Mouse (Mus musculus) cerebellum, adult 9-10 months (tissue): ENCODE measurements around the gene Cadm1.

ENCODE experiments used
- DNase-seq: peaks from one replicate; pipeline ENCODE4 v3.0.0; 2022

Gene Cadm1

GRCm38 (mm10) chr9:47529602-47530450, at the start of gene Cadm1:
Cadm1 (plus strand) TSS chr9:47530173.
- peak; percentile 99 for DNase-seq

- no peak for DNase-seq
Measured at GRCm38 (mm10) chr9:47484506-47484905, 45.5 kb upstream of the Cadm1 start.

GRCm38 (mm10) chr9:47485186-47485585, 44.8 kb upstream of the Cadm1 start:
- no peak for DNase-seq

GRCm38 (mm10) chr9:47499761-47500160, 30.2 kb upstream of the Cadm1 start:
- peak; percentile 52 for DNase-seq

- no peak for DNase-seq
Measured at GRCm38 (mm10) chr9:47505956-47506355, 24.0 kb upstream of the Cadm1 start.

GRCm38 (mm10) chr9:47506876-47507275, 23.1 kb upstream of the Cadm1 start:
- DNase-seq: no peak

- DNase-seq: no peak
Measured at GRCm38 (mm10) chr9:47508109-47508508, 21.9 kb upstream of the Cadm1 start.

- DNase-seq: no peak
Measured at GRCm38 (mm10) chr9:47512521-47512920, 17.5 kb upstream of the Cadm1 start.

- DNase-seq: no peak
Measured at GRCm38 (mm10) chr9:47514318-47514717, 15.7 kb upstream of the Cadm1 start.

- no peak for DNase-seq
Measured at GRCm38 (mm10) chr9:47516238-47516637, 13.7 kb upstream of the Cadm1 start.

- DNase-seq: peak; percentile 16
Measured at GRCm38 (mm10) chr9:47527290-47527689, 2.7 kb upstream of the Cadm1 start.

- peak; percentile 18 for DNase-seq
Measured at GRCm38 (mm10) chr9:47527741-47528140, 2.2 kb upstream of the Cadm1 start.

- peak; percentile 39 for DNase-seq
Measured at GRCm38 (mm10) chr9:47529182-47529581, 791 bp upstream of the Cadm1 start.

GRCm38 (mm10) chr9:47530544-47530921, 560 bp downstream of the Cadm1 start:
- no peak for DNase-seq

GRCm38 (mm10) chr9:47530922-47531850, 1.2 kb downstream of the Cadm1 start:
- peak; percentile 83 for DNase-seq

GRCm38 (mm10) chr9:47532215-47532865, 2.4 kb downstream of the Cadm1 start:
- peak; percentile 55 for DNase-seq

- peak; percentile 28 for DNase-seq
Measured at GRCm38 (mm10) chr9:47533461-47533860, 3.5 kb downstream of the Cadm1 start.

- DNase-seq: peak; percentile 61
Measured at GRCm38 (mm10) chr9:47534573-47535475, 4.9 kb downstream of the Cadm1 start.

- DNase-seq: no peak
Measured at GRCm38 (mm10) chr9:47545245-47545644, 15.3 kb downstream of the Cadm1 start.

- no peak for DNase-seq
Measured at GRCm38 (mm10) chr9:47545667-47546066, 15.7 kb downstream of the Cadm1 start.

GRCm38 (mm10) chr9:47548402-47548801, 18.4 kb downstream of the Cadm1 start:
- DNase-seq: no peak

GRCm38 (mm10) chr9:47548916-47549315, 18.9 kb downstream of the Cadm1 start:
- no peak for DNase-seq
